Mouse (Mus musculus): ENCODE results near the gene Rex2. TPM values are rescaled to one million over a fixed set of nuclear protein-coding genes. Genes with fewer than 3 reads are reported as not detected.

Gene Rex2
- polyA plus RNA-seq, 1 experiment, result 0.09 TPM

Other genes starting within 250 kb of the Rex2 start
- gene Gm21411, start 112.3 kb upstream of the Rex2 start, polyA plus RNA-seq (2012; fragmentation: generic; extraction: Trizol), result not detected
- gene Zfp989, start 49.9 kb upstream of the Rex2 start, polyA plus RNA-seq (2012; fragmentation: generic; extraction: Trizol), result not detected
- 0.09 TPM for gene Zfp991, start 110.2 kb downstream of the Rex2 start, polyA plus RNA-seq (2012; fragmentation: generic; extraction: Trizol)